Mouse (Mus musculus): ENCODE data around the gene Gm29797. TPM values are rescaled to one million over a fixed set of nuclear protein-coding genes. Genes with fewer than 3 reads are reported as not detected.

The Gm29797 gene
- polyA plus RNA-seq, 2 experiments: 0.52 to 0.63 TPM

DNA sequence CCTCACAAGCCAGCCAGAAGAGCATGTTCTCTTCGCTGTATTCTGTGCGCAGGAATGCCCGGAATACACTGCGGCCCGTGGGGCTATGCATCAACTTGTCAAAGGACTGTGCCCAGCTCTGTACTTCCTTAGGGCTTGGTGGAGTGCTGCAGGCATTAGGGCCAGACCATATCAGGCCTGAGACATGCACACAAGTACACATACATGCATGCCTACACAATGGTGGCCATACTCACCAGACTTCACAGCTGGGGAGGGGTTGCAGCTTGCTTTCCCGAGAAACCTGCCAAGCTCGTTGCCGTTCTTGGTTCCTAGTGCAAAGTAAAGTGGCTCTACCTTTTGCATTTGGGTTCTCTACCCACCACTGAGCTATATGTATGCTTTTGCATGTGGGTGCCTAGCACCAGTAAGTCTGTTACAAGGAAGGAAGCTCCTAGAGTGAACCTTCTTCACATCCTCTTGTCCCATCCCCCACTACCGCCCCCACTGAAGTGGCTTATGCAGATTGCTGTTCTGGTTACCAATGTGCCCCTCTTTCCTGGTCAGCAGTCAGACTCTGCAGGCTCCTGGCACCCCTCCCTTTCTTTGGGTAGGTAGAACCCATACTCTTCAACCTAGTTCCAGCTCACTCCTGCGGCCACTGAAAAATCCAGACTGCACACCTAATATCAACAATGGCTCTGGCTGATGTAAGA, 32.8 kb downstream of the Gm29797 start:
- H3K4me2 ChIP-seq (replicated peaks; ENCODE audit: low read depth, low read length, severe bottlenecking): no peak overlapping the region
- no peak overlapping the region for H3K9ac ChIP-seq (ENCODE audit: low read depth, low read length, severe bottlenecking)
- peaks cover 49% of the 10 kb centered on the region for H3K36me3 ChIP-seq (ENCODE audit: control insufficient read depth, insufficient read depth, low read length)
- no peak for DNase-seq (ENCODE audit: low spot score)
- no peak for TF ChIP-seq POLR2A (IDR thresholded peaks at IDR 0.05; ENCODE audit: borderline replicate concordance, extremely low read depth, insufficient read depth, insufficient read length)
- 93% methylated on average over 10 of the region's 10 CpGs for WGBS
- no peaks in the 10 kb centered on the region for H3K9me3 ChIP-seq (ENCODE audit: control insufficient read depth, low read length)
- no peak overlapping the region for H3K27ac ChIP-seq (replicated peaks; ENCODE audit: low read depth, low read length)
- H3K27me3 ChIP-seq (ENCODE audit: control insufficient read depth, insufficient read depth, low read length): no peaks in the 10 kb centered on the region
- H3K4me3 ChIP-seq (replicated peaks; ENCODE audit: low read length): no peak overlapping the region
- peaks cover 9% of the 10 kb centered on the region for H3K4me1 ChIP-seq (ENCODE audit: control insufficient read depth, insufficient read depth, low read length)
- ATAC-seq (ENCODE audit: low FRiP score, low read depth): no peak

- no peak overlapping the region for H3K9ac ChIP-seq (ENCODE audit: low read depth, low read length, severe bottlenecking)
- no peak overlapping the region for H3K4me2 ChIP-seq (replicated peaks; ENCODE audit: low read depth, low read length, severe bottlenecking)
- ATAC-seq (ENCODE audit: low FRiP score, low read depth) (no peak), DNase-seq (ENCODE audit: low spot score) (no peak)
- H3K27ac ChIP-seq (replicated peaks; ENCODE audit: low read depth, low read length): no peak overlapping the region
- TF ChIP-seq POLR2A (IDR thresholded peaks at IDR 0.05; ENCODE audit: borderline replicate concordance, extremely low read depth, insufficient read depth, insufficient read length): no peak
- H3K36me3 ChIP-seq (ENCODE audit: control insufficient read depth, insufficient read depth, low read length): peaks cover 44% of the 10 kb centered on the region
- peaks cover 9% of the 10 kb centered on the region for H3K4me1 ChIP-seq (ENCODE audit: control insufficient read depth, insufficient read depth, low read length)
- H3K27me3 ChIP-seq (ENCODE audit: control insufficient read depth, insufficient read depth, low read length): no peaks in the 10 kb centered on the region
- H3K4me3 ChIP-seq (replicated peaks; ENCODE audit: low read length): no peak overlapping the region
- WGBS: 80% methylated on average over 6 of the region's 6 CpGs
- H3K9me3 ChIP-seq (ENCODE audit: control insufficient read depth, low read length): no peaks in the 10 kb centered on the region
These were observed 34.2 kb downstream of the Gm29797 start for GRCm38 (mm10) chr2:181691083-181691482.

GRCm38 (mm10) chr2:181691571-181691970, 34.7 kb downstream of the Gm29797 start:
- Histone ChIP-seq H3K36me3 (ENCODE audit: control insufficient read depth, insufficient read depth, low read length) (peaks cover 39% of the 10 kb centered on the region), H3K4me3 (replicated peaks; ENCODE audit: low read length) (no peak overlapping the region), H3K9ac (ENCODE audit: low read depth, low read length, severe bottlenecking) (no peak overlapping the region), H3K9me3 (ENCODE audit: control insufficient read depth, low read length) (no peaks in the 10 kb centered on the region), H3K27me3 (ENCODE audit: control insufficient read depth, insufficient read depth, low read length) (no peaks in the 10 kb centered on the region), H3K4me1 (ENCODE audit: control insufficient read depth, insufficient read depth, low read length) (peaks cover 9% of the 10 kb centered on the region), H3K4me2 (replicated peaks; ENCODE audit: low read depth, low read length, severe bottlenecking) (no peak overlapping the region), H3K27ac (replicated peaks; ENCODE audit: low read depth, low read length) (no peak overlapping the region)
- no peak for TF ChIP-seq POLR2A (IDR thresholded peaks at IDR 0.05; ENCODE audit: borderline replicate concordance, extremely low read depth, insufficient read depth, insufficient read length)
- ATAC-seq (ENCODE audit: low FRiP score, low read depth) (no peak), DNase-seq (ENCODE audit: low spot score) (no peak)
- 86% methylated on average over 4 of the region's 4 CpGs for whole genome bisulfite sequencing

GRCm38 (mm10) chr2:181692304-181692703, 35.5 kb downstream of the Gm29797 start:
- H3K27me3 ChIP-seq (ENCODE audit: control insufficient read depth, insufficient read depth, low read length): no peaks in the 10 kb centered on the region
- H3K4me2 ChIP-seq (replicated peaks; ENCODE audit: low read depth, low read length, severe bottlenecking): peak overlapping the region; percentile 92
- H3K9ac ChIP-seq (ENCODE audit: low read depth, low read length, severe bottlenecking): no peak overlapping the region
- no peak for DNase-seq (ENCODE audit: low spot score)
- no peak for ATAC-seq (ENCODE audit: low FRiP score, low read depth)
- 87% methylated on average over 3 of the region's 3 CpGs for WGBS
- H3K9me3 ChIP-seq (ENCODE audit: control insufficient read depth, low read length): no peaks in the 10 kb centered on the region
- peaks cover 32% of the 10 kb centered on the region for H3K36me3 ChIP-seq (ENCODE audit: control insufficient read depth, insufficient read depth, low read length)
- peaks cover 9% of the 10 kb centered on the region for H3K4me1 ChIP-seq (ENCODE audit: control insufficient read depth, insufficient read depth, low read length)
- H3K4me3 ChIP-seq (replicated peaks; ENCODE audit: low read length): peak overlapping the region; percentile 72
- TF ChIP-seq POLR2A (IDR thresholded peaks at IDR 0.05; ENCODE audit: borderline replicate concordance, extremely low read depth, insufficient read depth, insufficient read length): no peak
- no peak overlapping the region for H3K27ac ChIP-seq (replicated peaks; ENCODE audit: low read depth, low read length)

DNA sequence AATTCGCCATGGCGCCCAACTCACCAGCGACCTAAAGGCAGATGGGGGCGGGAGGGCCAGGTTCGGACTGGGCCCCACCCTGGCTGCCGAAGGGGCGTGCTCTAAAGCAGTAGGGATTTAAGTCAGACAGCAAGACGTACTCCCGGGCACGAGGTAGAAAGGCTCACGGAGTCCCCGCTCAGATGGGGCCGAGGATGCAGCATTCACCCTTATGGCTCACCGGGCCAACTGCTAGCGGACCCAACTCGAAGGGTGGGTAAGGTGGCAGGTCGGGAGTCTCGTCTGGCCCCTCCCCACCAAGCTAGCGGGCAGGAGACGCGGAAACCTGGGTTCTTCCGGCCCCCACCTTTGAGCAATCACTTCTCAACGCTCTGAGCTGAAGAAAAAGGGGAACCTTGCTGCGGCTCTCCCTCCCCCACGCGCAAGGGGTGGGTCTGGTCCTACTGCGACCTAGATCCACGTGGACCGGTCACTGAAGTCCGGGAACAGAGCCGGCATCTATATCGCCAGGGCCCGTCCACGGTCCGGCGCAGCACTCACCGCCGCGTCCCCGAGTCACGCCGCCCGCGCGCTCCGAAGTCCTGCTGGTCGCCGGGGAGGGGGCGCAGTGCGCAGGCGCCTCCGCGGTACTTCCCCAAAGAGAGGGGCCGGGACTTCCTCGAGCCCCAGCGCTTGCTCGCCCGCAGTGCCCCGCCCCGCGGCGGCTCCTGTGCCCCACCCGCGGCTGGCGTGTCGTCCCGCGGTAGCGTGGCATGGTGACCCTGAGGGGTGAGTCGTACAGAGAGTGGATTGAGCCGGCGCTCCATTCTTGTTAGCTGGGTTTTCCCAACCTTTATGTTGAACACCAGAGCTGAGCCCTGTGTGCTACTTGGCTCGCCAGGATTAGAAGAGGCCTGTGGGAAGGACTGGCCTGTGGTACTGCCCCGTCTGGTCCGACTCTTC, 36.8 kb downstream of the Gm29797 start, which contains the start of gene Rgs19:
Rgs19 (minus strand) TSS at position 639 of the 942 bp plus-strand sequence.
- Histone ChIP-seq H3K4me2 (replicated peaks; ENCODE audit: low read depth, low read length, severe bottlenecking) (peak within 1 kb of the TSS; percentile 92), H3K27me3 (ENCODE audit: control insufficient read depth, insufficient read depth, low read length) (no peaks in the 10 kb centered on the region), H3K27ac (replicated peaks; ENCODE audit: low read depth, low read length) (peak within 1 kb of the TSS; percentile 73), H3K36me3 (ENCODE audit: control insufficient read depth, insufficient read depth, low read length) (peaks cover 23% of the 10 kb centered on the region), H3K9ac (ENCODE audit: low read depth, low read length, severe bottlenecking) (peak within 1 kb of the TSS; percentile 81), H3K4me3 (replicated peaks; ENCODE audit: low read length) (peak within 1 kb of the TSS; percentile 72), H3K4me1 (ENCODE audit: control insufficient read depth, insufficient read depth, low read length) (peaks cover 9% of the 10 kb centered on the region), H3K9me3 (ENCODE audit: control insufficient read depth, low read length) (no peaks in the 10 kb centered on the region)
- peak; percentile 90 for ATAC-seq (ENCODE audit: low FRiP score, low read depth)
- TF ChIP-seq POLR2A (IDR thresholded peaks at IDR 0.05; ENCODE audit: borderline replicate concordance, extremely low read depth, insufficient read depth, insufficient read length): peak; percentile 58; the same call in 1 of the 2 replicates
- DNase-seq (ENCODE audit: low spot score): peak; percentile 74
- WGBS: under 1% methylated on average over 68 of the region's 75 CpGs
